Mouse (Mus musculus) hindbrain, embryonic 11.5 days (tissue): ENCODE measurements around the gene Pola1. TPM values are rescaled to one million over a fixed set of nuclear protein-coding genes. Genes with fewer than 3 reads are reported as not detected.
A peak's percentile ranks its signal among the peaks of the same experiment; 100 is the strongest.
"Not testable (repeated sequence)": the region's sequence is repeated elsewhere in the genome, so short reads cannot be mapped to it uniquely, and the experiment has no call there.

Source experiments
- ATAC-seq: fragments of 200-750 bp; cut with Nextera tagmentation; 2 replicates; pipeline ENCODE4 v1.8.0; 2017; ENCODE audit warnings: mild to moderate bottlenecking, moderate TSS enrichment, moderate library complexity; ENCODE audit not compliant: low FRiP score
- DNase-seq: peaks from one replicate; pipeline ENCODE4 v3.0.0-alpha.2; 2015; ENCODE audit warnings: low spot score
- H3K27ac ChIP-seq: fragments of 300-500 bp; sonication (generic); 2 replicates; pipeline ENCODE4 v1.5.1; 2014; ENCODE audit warnings: mild to moderate bottlenecking, low read depth, low read length
- H3K27me3 ChIP-seq: fragments of 300-500 bp; sonication (generic); 2 replicates; pipeline ENCODE4 v1.6.1; 2014; ENCODE audit warnings: mild to moderate bottlenecking, low read length, moderate library complexity, mixed read lengths; ENCODE audit not compliant: control insufficient read depth, insufficient read depth
- H3K36me3 ChIP-seq: fragments of 300-500 bp; sonication (generic); 2 replicates; pipeline ENCODE4 v1.6.1; 2014; ENCODE audit warnings: mild to moderate bottlenecking, low read length, moderate library complexity, mixed read lengths; ENCODE audit not compliant: control insufficient read depth, insufficient read depth
- H3K4me1 ChIP-seq: fragments of 300-500 bp; sonication (generic); replicated peaks from 2 replicates; pipeline ENCODE4 v1.6.1; 2014; ENCODE audit warnings: low read length, mixed read lengths; ENCODE audit not compliant: control insufficient read depth, insufficient read depth
- H3K4me2 ChIP-seq: fragments of 300-500 bp; sonication (generic); replicated peaks from 2 replicates; pipeline ENCODE4 v1.6.1; 2014; ENCODE audit warnings: mild to moderate bottlenecking, low read depth, low read length
- H3K4me3 ChIP-seq: fragments of 300-500 bp; sonication (generic); 2 replicates; pipeline ENCODE4 v1.5.1; 2014; ENCODE audit warnings: low read depth, low read length
- H3K9ac ChIP-seq: fragments of 300-500 bp; sonication (generic); 2 replicates; pipeline ENCODE4 v1.6.1; 2014; ENCODE audit warnings: low read depth, low read length
- H3K9me3 ChIP-seq: fragments of 300-500 bp; sonication (generic); 2 replicates; pipeline ENCODE4 v1.6.1; 2016; ENCODE audit warnings: low read length; ENCODE audit not compliant: control insufficient read depth
- WGBS: fragments of 180-500 bp; shearing (Covaris S2); extraction: QIAGEN DNeasy Blood & Tissue Kit; methylation state at CpG from one replicate; pipeline ENCODE4 v1.1.7; 2014; 5-methylcytosine and 5-hydroxymethylcytosine counted together
- polyA plus RNA-seq: library from polyadenylated mRNA; unstranded; fragments of >200 nt; fragmentation: Nextera tagmentation; extraction: Ambion mirVana; gene quantifications from 2 replicates; pipeline ENCODE4 v1.2.1, GENCODE M21; 2014

Pola1 gene
- polyA plus RNA-seq, 1 experiment from 2014 or later, result 21.9 TPM

DNA sequence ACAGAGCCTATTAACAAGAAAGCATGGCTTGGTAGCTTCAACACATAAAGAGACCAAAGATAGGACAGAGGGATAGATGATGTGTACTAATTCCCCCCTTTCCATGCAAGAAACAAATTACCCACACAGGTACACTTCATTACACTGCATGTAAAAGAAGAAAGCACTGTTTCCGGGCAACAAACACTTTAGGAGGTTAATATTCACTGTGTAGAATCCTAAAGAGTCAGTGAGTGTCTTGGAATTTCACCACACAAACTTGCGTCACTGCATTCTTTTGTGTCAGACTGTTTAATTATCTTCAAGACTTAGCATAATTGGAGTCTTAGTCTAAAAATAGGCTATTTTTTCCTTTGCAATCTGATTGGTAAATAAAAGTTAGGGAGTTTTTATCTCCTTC lies 92.2 kb downstream of the Pola1 start:
- 89% methylated on average over 2 of the region's 2 CpGs for WGBS

DNA sequence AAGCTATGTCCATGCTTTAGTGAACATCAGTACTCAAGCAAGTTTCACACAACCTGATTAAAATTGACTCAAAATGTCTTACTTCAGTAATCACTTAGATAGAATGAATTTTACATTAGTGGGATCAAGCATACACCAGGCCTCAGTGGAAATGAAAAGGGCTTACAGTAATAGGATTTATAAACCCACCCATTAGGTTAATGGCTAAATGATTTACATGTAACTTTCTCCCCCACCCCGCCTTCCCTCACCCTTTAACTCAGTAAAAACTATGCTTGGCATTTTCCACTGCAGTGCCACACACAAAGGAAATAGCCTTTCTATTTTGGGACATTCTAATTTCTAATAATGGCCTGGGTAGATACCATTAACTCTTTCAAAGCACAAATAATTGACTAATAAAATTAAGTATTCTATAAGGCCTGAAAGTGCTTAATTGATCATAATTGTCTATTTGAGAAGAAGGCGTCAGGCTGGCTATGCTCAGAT lies 129.0 kb downstream of the Pola1 start:
- ATAC-seq, result no peak
- H3K27ac ChIP-seq, result no peak overlapping the region
- 85% methylated on average over 2 of the region's 2 CpGs for WGBS
- H3K27me3 ChIP-seq, result no peaks in the 10 kb centered on the region
- no peak for DNase-seq
- H3K9ac ChIP-seq, result no peak overlapping the region
- H3K4me2 ChIP-seq, result no peak overlapping the region
- H3K36me3 ChIP-seq, result no peaks in the 10 kb centered on the region
- no peaks in the 10 kb centered on the region for H3K4me1 ChIP-seq
- no peaks in the 10 kb centered on the region for H3K9me3 ChIP-seq
- no peak overlapping the region for H3K4me3 ChIP-seq

More for the DNA sequence above, 92.2 kb downstream of the Pola1 start:
- no peak overlapping the region for H3K4me2 ChIP-seq
- H3K9ac ChIP-seq, result no peak overlapping the region
- H3K4me1 ChIP-seq, result no peaks in the 10 kb centered on the region
- no peaks in the 10 kb centered on the region for H3K36me3 ChIP-seq
- H3K27ac ChIP-seq, result no peak overlapping the region
- ATAC-seq (no peak), DNase-seq (no peak)
- no peak overlapping the region for H3K4me3 ChIP-seq
- no peaks in the 10 kb centered on the region for H3K27me3 ChIP-seq
- no peaks in the 10 kb centered on the region for H3K9me3 ChIP-seq

DNA sequence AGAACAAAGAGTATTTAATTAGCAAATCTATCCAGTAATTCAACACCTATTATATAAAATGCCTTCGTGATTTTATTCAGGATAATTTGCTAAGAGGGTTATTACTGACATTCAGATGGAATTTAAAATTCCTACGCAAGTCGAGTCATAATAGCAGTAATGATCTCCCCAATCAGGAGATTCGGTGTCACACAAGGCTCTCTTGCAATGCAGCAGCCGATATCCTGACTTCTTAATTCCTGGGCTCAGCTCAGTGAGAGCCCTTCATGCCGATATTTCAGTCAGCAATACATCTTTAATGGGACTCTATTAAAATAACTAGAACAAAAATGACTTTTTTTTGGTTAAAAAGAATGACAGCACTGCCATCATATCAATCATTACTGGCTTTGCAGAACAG lies 134.4 kb downstream of the Pola1 start:
- Histone ChIP-seq H3K27me3 (no peaks in the 10 kb centered on the region), H3K9ac (no peak overlapping the region), H3K4me2 (no peak overlapping the region), H3K4me1 (no peaks in the 10 kb centered on the region), H3K4me3 (no peak overlapping the region), H3K36me3 (no peaks in the 10 kb centered on the region), H3K27ac (no peak overlapping the region), H3K9me3 (no peaks in the 10 kb centered on the region)
- 87% methylated on average over 6 of the region's 6 CpGs for WGBS
- DNase-seq (no peak), ATAC-seq (no peak)

DNA sequence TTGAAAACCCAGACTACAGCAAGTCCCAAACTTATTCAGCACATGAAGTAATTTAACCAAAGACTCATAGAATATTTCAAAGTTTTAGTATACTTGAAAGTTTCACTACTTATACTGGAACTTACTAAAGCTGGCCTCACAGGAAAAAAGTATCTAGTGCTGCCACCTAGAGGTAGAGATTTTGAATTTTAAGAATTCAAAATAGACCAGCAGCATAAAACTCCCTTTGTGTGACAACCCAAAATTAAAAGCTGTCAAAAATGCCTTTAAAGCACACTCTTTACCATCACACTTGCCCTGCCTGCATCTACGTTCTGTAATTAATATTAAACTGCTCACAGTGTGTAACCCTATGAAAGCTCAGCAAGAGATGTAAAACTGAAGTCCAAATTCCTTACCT lies 166.2 kb downstream of the Pola1 start:
- no peak overlapping the region for H3K4me2 ChIP-seq
- H3K9ac ChIP-seq, result no peak overlapping the region
- ATAC-seq (no peak), DNase-seq (peak; percentile 16)
- H3K27ac ChIP-seq, result no peak overlapping the region
- WGBS, result 64% methylated on average over 1 of the region's 1 CpGs
- no peaks in the 10 kb centered on the region for H3K4me1 ChIP-seq
- H3K4me3 ChIP-seq, result no peak overlapping the region
- no peaks in the 10 kb centered on the region for H3K36me3 ChIP-seq
- no peaks in the 10 kb centered on the region for H3K27me3 ChIP-seq
- no peaks in the 10 kb centered on the region for H3K9me3 ChIP-seq

DNA sequence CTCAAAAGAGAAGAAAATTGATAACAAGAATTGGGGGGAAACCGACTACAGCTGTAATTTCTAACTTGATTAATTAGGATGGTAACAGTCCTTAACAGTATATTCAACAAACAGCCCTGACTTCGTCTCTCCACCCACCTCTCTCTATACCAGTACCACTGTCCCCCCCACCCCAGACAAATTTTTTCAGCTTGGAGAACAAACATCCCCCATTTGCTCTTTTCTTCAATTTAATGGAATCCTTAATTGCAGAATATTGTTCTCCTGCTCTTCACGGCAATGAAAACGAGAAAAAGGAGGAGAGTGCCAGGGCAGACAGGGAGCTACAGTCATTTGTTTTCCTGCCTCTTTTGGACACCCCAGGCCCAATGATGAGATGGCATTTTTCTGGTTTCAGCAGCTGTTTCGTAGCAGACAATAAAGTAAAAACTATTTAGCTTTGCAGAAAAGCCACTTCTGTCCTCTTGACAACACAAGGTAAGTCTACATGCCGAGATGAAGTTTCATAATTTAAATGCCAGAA lies 202.2 kb downstream of the Pola1 start:
- H3K4me3 ChIP-seq, result no peak overlapping the region
- H3K4me1 ChIP-seq, result no peaks in the 10 kb centered on the region
- ATAC-seq (no peak), DNase-seq (no peak)
- no peaks in the 10 kb centered on the region for H3K27me3 ChIP-seq
- no peaks in the 10 kb centered on the region for H3K36me3 ChIP-seq
- no peak overlapping the region for H3K27ac ChIP-seq
- H3K9me3 ChIP-seq, result no peaks in the 10 kb centered on the region
- WGBS, result 50% methylated on average over 6 of the region's 6 CpGs
- no peak overlapping the region for H3K9ac ChIP-seq
- H3K4me2 ChIP-seq, result no peak overlapping the region

DNA sequence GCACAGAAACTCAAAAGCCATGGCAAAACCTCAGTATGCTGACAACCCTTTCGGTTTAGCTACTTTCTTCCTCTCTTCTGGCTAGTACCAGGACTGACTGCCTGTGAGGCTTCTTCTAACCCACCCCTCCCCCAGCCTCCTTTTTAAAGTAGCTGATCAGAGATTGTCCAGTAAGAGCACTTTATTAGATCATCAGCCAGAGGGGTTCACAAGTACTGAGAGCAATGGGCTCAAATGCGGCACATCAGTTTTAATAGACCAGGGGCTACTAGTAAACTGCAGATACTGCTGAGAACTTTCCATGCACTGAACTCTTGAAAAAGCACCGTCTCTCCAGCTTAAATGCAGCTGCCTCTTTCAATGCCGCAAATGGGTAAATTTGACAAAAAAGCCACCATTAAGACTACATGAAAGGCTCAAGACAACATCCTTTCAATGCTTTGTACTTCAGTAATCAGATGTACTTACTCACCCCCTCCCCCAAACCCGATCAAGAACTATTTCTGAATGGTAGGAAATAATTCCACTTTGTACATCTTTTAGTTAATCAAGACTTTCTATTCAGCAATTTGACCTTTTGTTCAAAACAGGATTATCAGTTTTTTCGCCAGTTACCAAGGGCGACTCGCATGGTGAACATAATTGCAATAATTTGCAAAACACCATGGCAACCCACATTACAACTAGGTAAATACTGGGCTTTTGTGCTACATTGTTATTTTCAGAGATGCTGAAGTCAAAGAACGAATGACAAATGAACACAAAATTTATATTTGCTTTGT lies 202.8 kb downstream of the Pola1 start:
- H3K9me3 ChIP-seq, result no peaks in the 10 kb centered on the region
- H3K27ac ChIP-seq, result no peak overlapping the region
- 53% methylated on average over 9 of the region's 9 CpGs for WGBS
- DNase-seq (peak; percentile 2), ATAC-seq (no peak)
- H3K4me2 ChIP-seq, result no peak overlapping the region
- H3K9ac ChIP-seq, result no peak overlapping the region
- no peaks in the 10 kb centered on the region for H3K27me3 ChIP-seq
- H3K36me3 ChIP-seq, result no peaks in the 10 kb centered on the region
- H3K4me1 ChIP-seq, result no peaks in the 10 kb centered on the region
- no peak overlapping the region for H3K4me3 ChIP-seq

DNA sequence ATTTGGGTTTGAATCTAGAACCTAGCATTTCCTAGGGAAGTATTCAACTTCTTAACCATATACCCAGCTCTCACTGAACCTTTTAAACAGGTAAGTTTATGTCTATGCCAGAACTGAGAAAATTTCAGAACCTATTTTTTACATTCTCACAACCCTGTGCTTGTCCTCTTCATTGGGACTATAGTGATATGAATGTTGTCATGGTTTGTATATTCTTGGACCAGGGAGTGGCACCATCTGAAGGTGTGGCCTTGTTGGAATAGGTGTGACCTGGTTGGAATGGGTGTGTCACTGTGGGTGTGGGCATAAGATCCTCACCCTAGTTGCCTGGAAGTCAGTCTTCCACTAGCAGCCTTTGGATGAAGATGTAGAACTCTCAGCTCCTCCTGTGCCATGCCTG lies 231.1 kb downstream of the Pola1 start:
- H3K27me3 ChIP-seq, H3K36me3 ChIP-seq, H3K4me3 ChIP-seq, H3K4me1 ChIP-seq, H3K27ac ChIP-seq, ATAC-seq, H3K9ac ChIP-seq, DNase-seq, H3K9me3 ChIP-seq, H3K4me2 ChIP-seq: not testable (repeated sequence)

DNA sequence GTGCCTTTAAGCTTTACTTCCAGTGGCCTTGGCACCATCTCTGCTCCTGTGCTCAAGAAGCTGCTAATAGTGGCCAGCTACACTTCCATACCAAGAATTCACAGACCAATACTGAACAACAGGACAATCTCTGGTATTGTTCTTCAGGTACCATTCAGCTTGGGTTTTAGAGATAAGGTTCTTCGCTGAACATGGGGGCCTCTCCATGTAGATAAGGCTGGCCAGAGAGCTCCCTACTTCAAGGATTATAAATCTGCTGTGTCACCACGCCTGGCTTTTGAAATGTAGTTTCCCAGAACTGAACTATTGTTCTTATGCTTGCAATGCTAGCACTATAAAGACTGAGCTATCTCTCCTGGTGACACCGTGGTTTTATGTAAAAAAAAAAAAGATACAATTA lies 234.9 kb downstream of the Pola1 start:
- no peak for ATAC-seq
- Histone ChIP-seq H3K27ac (no peak overlapping the region), H3K9ac (no peak overlapping the region), H3K4me2 (no peak overlapping the region), H3K4me3 (no peak overlapping the region), H3K27me3 (no peaks in the 10 kb centered on the region), H3K4me1 (no peaks in the 10 kb centered on the region), H3K9me3 (no peaks in the 10 kb centered on the region), H3K36me3 (no peaks in the 10 kb centered on the region)
- no peak for DNase-seq
- WGBS, result 79% methylated on average over 3 of the region's 3 CpGs

DNA sequence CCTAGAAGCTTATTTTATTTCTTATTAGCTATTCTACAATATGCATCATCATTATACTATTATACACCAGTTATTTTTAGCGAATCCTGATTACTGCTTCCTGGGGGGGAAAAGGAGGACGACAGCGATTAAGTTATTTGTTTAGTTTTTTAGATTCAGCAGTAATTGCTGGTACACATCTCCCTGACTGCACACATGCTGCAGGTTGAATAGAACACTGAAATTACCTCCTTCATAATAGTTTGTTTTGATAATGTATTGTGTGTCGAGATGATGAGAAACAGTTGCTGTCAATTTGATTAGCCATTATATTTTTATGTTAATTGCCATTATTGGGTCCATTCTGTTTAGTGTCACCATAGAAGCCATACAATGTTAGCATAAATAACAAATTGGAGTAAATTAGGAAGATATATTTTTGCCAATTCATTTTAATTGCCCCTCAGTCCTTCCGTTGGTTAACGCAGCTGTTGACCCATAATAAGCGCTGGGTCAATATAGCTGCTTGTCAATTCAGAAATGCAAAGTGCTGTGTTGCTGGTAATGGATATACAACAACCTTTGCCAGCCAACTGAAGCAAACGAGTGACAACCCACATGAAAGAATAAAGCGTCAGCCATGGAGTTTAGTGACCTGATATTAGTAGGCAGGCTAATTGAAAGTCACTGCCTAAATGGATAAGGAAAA lies 254.5 kb downstream of the Pola1 start:
- Histone ChIP-seq H3K27me3 (no peaks in the 10 kb centered on the region), H3K9ac (no peak overlapping the region), H3K4me2 (no peak overlapping the region), H3K4me3 (no peak overlapping the region), H3K36me3 (no peaks in the 10 kb centered on the region), H3K27ac (no peak overlapping the region), H3K9me3 (no peaks in the 10 kb centered on the region), H3K4me1 (no peaks in the 10 kb centered on the region)
- ATAC-seq (no peak), DNase-seq (no peak)
- WGBS, result 88% methylated on average over 9 of the region's 9 CpGs
